Mouse (Mus musculus): ENCODE measurements around the gene Meioc.
A peak's percentile ranks its signal among the peaks of the same experiment; 100 is the strongest.

Meioc gene

DNA sequence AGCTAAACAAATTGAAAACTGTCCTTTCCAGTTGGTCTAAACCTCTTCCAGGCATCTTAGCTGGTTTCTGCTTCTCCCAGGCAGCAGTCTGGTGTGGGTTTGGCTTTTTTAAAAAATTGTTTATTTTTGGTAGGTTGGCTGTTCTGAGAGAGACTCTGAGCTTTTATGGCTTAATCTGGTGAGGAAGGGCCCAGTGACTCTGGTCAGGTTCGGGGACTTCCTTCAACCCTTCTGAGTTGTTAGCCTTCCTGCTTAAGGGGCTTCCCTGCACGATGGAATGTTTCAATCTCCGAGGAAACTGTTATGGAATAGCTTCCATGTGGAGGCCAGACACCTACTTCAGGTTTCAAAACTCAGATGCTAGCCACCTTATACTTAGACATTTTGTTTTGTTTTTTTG is at the start of gene Meioc:
Gene Meioc (plus strand): TSS at position 301 of the 400 bp plus-strand sequence.
- DNase-seq (ENCODE audit: low read depth, low spot score): no peak

DNA sequence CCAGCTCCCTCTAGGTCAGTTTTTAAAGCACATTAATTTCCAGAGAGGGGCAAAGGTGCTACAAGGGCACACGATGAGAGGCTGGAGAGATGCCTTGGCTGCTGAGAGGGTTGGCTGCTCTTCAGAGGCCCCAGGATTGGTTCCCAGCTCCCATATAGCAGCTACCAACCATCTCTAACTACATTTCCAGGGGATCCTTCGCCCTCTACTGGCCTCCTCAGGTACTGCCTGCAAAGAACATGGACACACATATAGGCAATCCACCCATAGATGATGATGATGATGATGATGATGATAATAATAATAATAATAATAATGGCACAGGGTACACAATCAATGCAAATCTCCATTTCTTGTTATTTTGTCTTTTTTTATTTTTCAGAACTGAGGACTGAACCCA is 44.1 kb upstream of the Meioc start:
- DNase-seq (ENCODE audit: low read depth, low spot score): no peak

- DNase-seq (ENCODE audit: low read depth, low spot score): no peak
Observed at GRCm38 (mm10) chr11:102623876-102624789, 39.4 kb upstream of the Meioc start.

DNA sequence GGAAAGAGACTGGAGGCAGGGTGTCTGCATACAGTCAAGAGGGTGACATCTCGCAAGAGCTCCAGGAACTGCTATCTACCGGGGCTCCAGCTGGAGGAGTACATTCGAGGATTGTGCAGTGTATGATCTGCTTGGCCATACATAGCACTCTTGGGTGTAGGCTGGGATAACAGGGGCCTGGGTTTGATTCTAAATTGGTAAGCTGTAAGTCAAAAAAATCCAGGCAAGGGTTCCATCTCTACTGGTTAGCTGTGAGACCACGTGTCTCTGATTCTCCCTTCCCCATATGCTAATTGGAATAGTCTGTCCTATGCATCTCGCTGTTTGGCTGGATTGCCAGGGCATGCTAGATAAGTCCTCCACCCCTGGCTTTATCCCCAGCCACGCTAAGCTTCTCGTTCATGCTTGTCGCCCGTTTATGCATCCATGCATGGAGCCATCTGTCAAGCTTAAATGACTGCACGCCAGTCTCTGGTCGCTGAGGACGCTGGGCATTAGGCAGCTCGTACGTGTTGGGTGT is 38.6 kb upstream of the Meioc start:
- DNase-seq (ENCODE audit: low read depth, low spot score): peak; percentile 36

- DNase-seq (ENCODE audit: low read depth, low spot score): no peak
Observed at GRCm38 (mm10) chr11:102627171-102627931, 36.2 kb upstream of the Meioc start.

DNA sequence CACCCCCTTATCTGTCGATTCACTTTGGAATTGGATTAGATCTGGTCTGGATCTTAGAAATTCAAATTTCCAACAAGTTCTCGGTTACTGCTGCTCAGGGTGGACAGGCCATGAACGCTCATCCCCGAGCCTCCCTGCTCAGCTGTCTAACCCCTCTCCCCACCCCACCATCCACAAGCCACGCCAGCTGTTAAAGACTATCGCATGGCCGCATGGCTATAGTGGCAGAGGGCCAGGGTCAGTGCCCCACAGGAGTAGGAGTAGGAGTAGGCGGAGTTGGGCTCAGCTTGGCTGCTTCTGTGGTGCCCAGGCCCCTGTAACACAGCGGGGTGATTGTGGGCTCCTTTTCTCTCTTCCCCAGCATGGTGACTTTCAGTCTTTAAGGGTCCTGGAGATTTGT is 35.0 kb upstream of the Meioc start:
- DNase-seq (ENCODE audit: low read depth, low spot score): no peak

GRCm38 (mm10) chr11:102629375-102629774 is 34.1 kb upstream of the Meioc start:
- no peak for DNase-seq (ENCODE audit: low read depth, low spot score)

GRCm38 (mm10) chr11:102630731-102631130 is 32.8 kb upstream of the Meioc start:
- DNase-seq (ENCODE audit: low read depth, low spot score): no peak

DNA sequence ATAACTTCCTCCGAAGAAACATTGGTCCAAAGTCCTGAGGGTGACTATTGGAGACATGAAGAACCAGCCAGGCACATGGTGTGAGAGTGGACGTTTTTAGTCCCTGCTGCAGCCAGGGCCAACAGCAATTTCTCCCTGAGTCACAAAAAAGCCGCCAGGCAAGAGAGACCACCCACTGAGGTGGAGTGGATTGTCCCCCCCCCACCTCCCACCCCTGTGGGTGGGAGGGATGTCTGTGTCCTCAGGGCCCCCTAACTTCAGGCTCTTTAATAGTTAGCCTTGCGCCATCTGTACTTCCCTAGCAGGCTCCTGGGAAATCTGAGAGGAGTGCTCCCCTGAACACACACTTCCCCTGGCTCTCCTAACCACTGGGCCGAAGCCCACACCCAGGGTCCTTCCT is 32.3 kb upstream of the Meioc start:
- no peak for DNase-seq (ENCODE audit: low read depth, low spot score)

- no peak for DNase-seq (ENCODE audit: low read depth, low spot score)
Observed at GRCm38 (mm10) chr11:102632725-102633124, 30.8 kb upstream of the Meioc start.

- DNase-seq (ENCODE audit: low read depth, low spot score): no peak
Observed at GRCm38 (mm10) chr11:102633379-102633778, 30.1 kb upstream of the Meioc start.

GRCm38 (mm10) chr11:102636887-102637286 is 26.6 kb upstream of the Meioc start:
- no peak for DNase-seq (ENCODE audit: low read depth, low spot score)

- DNase-seq (ENCODE audit: low read depth, low spot score): no peak
Observed at GRCm38 (mm10) chr11:102643891-102644382, 19.6 kb upstream of the Meioc start.

DNA sequence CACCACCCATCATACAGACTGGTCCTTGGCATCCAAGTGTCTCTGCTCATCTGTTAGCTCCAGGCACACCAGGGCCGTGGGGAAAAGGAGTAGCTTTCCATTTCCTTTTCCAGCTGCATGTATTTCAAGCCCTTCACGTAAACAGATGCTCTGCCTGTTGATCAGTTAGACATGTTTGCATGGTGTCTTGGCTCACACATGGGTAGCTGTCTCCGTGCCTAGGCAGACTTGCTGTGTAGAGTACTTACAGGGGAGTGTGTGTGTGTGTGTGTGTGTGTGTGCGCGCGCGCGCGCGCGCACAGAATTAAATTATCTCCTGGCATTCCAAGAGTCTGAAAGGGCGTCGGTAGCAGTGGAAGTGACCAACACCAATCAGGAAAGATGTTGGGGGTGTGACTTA is 17.3 kb upstream of the Meioc start:
- DNase-seq (ENCODE audit: low read depth, low spot score): no peak

DNA sequence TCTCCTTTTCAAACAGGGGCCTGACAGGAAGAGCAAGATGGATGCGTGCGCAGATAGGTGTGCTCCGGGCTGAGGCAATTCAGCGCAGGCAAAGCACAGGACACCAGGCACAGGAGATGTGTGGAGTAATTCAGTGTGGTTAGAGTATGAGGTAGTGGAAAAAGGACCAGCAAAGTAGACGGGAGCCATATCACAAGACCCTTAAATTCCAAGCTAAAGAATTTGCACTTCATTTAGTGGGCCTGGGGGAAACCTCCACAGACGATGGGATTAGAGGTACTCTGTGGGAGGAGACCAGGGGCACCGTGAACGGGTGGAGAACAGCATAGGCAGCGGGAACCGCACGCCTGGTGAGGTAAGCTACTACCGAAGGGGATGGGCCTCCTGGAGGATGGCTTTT is 15.6 kb upstream of the Meioc start:
- DNase-seq (ENCODE audit: low read depth, low spot score): no peak

- peak; percentile 23 for DNase-seq (ENCODE audit: low read depth, low spot score)
Observed at GRCm38 (mm10) chr11:102651381-102651780, 12.1 kb upstream of the Meioc start.

DNA sequence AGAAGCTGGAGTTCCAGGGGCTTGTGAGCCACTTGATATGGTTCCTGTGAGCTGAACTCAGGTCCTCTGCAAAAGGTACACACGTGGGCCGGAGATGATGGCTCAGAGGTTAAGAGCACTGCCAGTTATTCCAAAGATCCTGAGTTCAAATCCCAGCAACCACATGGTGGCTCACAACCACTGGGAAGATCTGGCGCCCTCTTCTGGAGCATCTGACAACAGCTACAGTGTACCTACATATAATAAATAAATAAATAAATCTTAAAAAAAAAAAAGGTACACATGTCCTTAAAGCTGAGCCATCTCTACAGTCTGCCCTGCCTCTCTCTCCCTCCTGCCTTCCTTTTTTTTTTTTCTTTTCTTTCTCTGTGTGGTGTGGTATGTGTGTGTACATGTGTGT is 10.7 kb upstream of the Meioc start:
- DNase-seq (ENCODE audit: low read depth, low spot score): no peak

- DNase-seq (ENCODE audit: low read depth, low spot score): no peak
Observed at GRCm38 (mm10) chr11:102655888-102656287, 7.6 kb upstream of the Meioc start.

- no peak for DNase-seq (ENCODE audit: low read depth, low spot score)
Observed at GRCm38 (mm10) chr11:102656326-102656926, 7.1 kb upstream of the Meioc start.

DNA sequence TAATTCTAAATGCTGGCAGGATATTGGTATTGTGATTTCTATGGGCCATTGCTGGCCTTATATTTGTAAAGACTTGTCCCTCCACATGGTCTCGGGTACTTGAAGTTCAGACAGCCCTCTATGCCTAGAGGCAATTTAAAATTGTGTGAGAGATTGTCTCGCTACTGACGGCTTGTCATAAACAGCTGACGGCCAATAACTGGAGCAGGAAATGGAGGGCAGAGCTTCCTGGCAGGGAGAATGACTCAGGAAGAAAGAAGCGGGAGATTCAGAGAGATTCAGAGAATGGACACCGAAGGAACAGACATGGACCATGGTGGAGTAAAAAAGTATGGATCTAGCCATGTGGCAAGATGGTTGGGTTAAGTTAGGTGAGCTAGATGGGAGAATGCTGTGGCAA is 6.6 kb upstream of the Meioc start:
- no peak for DNase-seq (ENCODE audit: low read depth, low spot score)

DNA sequence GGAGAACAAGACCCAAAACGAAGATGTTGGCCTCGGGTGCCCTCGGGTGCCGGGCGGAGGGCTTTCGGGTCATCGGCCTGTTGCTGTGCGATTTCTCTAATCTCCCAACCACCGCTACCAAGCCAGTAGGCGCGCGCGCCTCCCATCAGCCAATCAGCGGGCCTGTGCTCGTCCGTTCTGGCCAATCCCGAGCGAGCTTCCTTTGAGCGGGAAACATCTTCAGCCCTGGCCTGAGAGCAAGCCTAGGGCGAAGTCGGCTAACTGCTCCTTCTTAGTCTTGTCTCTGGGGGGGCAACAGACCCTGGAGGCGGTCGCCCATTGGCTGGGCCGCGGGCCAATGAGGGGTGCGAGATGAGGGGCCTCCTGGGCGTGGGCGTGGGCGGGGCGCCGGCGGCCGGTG is 1.6 kb downstream of the Meioc start:
- no peak for DNase-seq (ENCODE audit: low read depth, low spot score)
